Mouse (Mus musculus) B cell, adult (primary cell): ENCODE measurements around the gene Rnf20. TPM values are rescaled to one million over a fixed set of nuclear protein-coding genes. Genes with fewer than 3 reads are reported as not detected.

ENCODE experiments used
- total RNA-seq: library from RNA; stranded (reverse); gene quantifications from 4 replicates; pipeline ENCODE4 v1.2.4, GENCODE M21; 2023; ENCODE audit not compliant: inconsistent age

Rnf20 gene
- total RNA-seq: 137 to 144 TPM (median 141 TPM) in 4 replicates

DNA sequence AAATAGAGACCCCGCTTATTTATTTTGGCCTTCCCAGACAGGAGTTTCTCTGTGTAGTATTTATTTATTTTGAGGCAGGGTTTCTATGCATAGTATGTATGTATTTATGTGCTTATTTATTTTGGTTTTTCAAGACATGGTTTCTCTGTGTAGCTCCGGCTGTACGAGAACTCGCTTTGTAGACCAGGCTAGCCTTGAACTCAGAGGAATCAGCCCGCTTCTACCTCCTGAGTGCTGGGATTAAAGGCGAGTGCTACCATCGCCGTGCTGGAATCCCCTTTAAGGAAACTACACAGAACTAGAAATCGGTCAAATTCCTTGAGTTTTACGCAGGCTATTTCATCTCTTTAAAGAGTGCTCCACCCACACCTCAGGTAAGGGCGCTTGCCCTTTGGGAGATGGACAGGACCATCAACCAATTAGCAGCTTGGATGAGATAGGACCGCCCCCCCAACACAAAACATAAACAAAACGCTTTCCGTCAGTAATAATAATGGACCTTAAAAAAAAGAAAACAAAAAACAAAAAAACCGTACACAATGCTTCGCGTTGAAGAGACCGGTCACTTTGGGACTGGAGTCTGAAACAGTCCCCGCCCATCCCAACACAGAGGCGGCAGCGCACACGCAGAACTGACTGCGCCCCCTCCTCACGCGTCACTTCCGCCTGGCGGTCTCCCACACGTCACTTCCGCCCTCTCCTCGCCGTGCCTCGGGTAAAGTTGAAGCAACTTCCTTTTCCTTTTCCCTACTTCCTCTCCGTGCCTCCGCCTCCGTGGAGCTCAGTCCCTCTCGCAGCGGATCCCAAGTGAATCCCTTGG is at the start of gene Rnf20:
Rnf20 (plus strand) TSS at position 688 of the 820 bp plus-strand sequence.

DNA sequence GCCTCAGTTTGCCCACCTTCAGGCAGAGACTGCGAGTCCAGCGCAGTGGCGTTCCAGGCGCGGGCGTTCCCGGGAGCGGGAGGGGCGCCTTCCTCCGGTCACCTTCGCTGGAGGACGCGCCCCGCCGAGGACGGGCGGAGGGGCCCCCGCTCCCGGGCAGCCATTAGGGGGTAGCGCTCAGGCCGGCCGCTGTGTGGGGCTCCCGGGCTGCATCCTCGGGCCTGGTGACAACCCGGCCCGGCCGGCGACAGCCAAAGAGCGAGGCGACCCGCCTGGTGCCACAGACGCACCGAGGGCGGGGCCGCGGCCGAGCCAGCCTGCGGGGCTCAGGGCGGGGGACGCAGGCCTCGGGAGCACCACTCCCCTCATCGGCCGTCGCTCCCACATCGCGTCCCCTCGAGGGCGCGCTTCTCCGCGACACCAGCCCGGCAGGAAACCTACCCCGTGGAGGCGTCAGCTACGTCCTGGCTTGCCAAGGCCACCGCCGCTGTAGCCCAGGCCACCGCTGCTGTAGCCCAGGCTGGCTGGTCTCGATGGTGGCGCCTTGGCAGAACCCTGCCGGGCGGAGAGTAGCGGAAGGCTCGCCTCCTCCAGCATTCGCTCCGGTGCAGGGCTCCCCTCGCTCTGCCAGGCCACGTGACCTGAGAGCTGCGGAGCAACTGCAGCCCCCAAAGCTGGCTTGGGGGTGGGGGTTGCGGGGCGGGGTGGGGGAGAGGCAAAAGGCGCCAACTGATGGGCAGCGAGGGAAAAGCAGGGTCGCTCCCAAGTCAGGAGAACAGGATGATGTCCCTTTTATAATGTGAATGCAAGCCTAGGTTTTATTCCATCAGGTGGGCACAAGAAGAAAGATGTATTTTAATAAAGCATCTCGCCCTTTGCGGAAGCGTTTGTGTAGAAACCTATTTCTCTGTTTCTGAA is 34.4 kb upstream of the Rnf20 start, which contains the start of gene Tmem246:
Tmem246 (minus strand) TSS at position 694 of the 918 bp plus-strand sequence.

DNA sequence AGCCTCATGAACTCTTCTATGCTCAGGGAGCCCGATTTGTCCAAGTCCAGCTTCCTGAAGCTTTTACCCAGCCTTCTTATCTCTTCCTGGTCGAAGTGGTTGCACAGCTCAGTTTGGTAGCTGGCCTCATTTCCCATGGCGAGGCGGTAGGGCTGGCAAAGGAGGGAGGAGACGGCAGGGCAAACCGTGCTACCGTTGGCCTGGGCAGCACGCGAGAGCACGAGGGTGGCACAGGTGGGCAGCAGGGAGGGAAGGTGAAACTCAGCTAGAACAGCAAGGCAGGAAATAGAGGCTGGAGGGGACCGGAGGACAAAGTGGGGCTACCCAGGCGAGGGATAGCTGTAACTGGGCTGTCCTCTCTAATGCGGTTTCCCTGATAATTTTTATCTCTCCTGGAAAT is 50.0 kb downstream of the Rnf20 start, which contains the start of gene Ppp3r2:
Ppp3r2 (minus strand) TSS at position 213 of the 400 bp plus-strand sequence.

Other genes starting within 250 kb of the Rnf20 start
- gene Acnat2, start 223.9 kb upstream of the Rnf20 start, total RNA-seq: not detected in 4 replicates
- not detected in 4 replicates for gene Acnat1, start 158.1 kb upstream of the Rnf20 start, total RNA-seq
- gene Baat, start 125.4 kb upstream of the Rnf20 start, total RNA-seq: not detected in 4 replicates
- gene Mrpl50, start 110.9 kb upstream of the Rnf20 start, total RNA-seq: 9.6 to 11.1 TPM (median 10.7 TPM) in 4 replicates
- gene Zfp189, start 110.8 kb upstream of the Rnf20 start, total RNA-seq: 3.9 to 4.6 TPM (median 4.2 TPM) in 4 replicates
- gene Aldob, start 82.5 kb upstream of the Rnf20 start, total RNA-seq: not detected in 4 replicates
- gene Tmem246, start 34.1 kb upstream of the Rnf20 start, total RNA-seq: not detected in 4 replicates
- gene Ppp3r2, start 50.0 kb downstream of the Rnf20 start, total RNA-seq: not detected in 4 replicates
- gene Grin3a, start 213.7 kb downstream of the Rnf20 start, total RNA-seq: not detected in 4 replicates